Mouse (Mus musculus) CH12.LX (cell line): Measurements from ENCODE around the gene Pcsk6. TPM values are rescaled to one million over a fixed set of nuclear protein-coding genes. Genes with fewer than 3 reads are reported as not detected.

ENCODE experiments used
- DNase-seq: peaks from one replicate; pipeline ENCODE4 v3.0.0-alpha.2; 2013; ENCODE audit errors: extremely low read depth
- H3K27ac ChIP-seq: 2 replicates; pipeline ENCODE4 v1.5.1; 2012; ENCODE audit warnings: low read depth, mild to moderate bottlenecking, control low read depth, moderate library complexity; ENCODE audit not compliant: insufficient read depth
- H3K27me3 ChIP-seq: replicated peaks from 2 replicates; pipeline ENCODE3; 2012; ENCODE audit warnings: inconsistent platforms
- H3K36me3 ChIP-seq, 2 experiments: replicated peaks in 1 of 2; 2 replicates each; pipeline versions ENCODE3 to v1.6.1; 2012; ENCODE audit warnings: inconsistent platforms in 1 of 2, low read length in 1 of 2, mild to moderate bottlenecking in 1 of 2, mixed read lengths in 1 of 2, moderate library complexity in 1 of 2; ENCODE audit not compliant: control insufficient read depth in 1 of 2, insufficient read depth in 1 of 2
- H3K4me1 ChIP-seq, 2 experiments: 2 replicates each; pipeline ENCODE4 v1.6.1; 2012; ENCODE audit warnings: inconsistent platforms in 1 of 2, moderate library complexity in 1 of 2; ENCODE audit not compliant: insufficient read depth in 2 of 2, control insufficient read depth in 1 of 2
- H3K4me2 ChIP-seq: 2 replicates; pipeline ENCODE4 v1.6.1; 2012; ENCODE audit warnings: low read depth, mild to moderate bottlenecking, control low read depth; ENCODE audit not compliant: poor library complexity, insufficient read depth, severe bottlenecking
- H3K4me3 ChIP-seq, 3 experiments: fragments of 150-350 bp in 1 of 3; sonication (generic) in 1 of 3; replicated peaks in 1 of 3; 2 replicates each; pipeline versions ENCODE3 to v1.5.1; 2011 to 2012; ENCODE audit warnings: low read depth in 2 of 3, low read length in 2 of 3, mild to moderate bottlenecking in 2 of 3, moderate library complexity in 2 of 3, control low read depth in 1 of 3, improper control_type of control experiment in 1 of 3, inconsistent platforms in 1 of 3, mixed read lengths in 1 of 3; ENCODE audit not compliant: poor library complexity in 1 of 3
- H3K79me2 ChIP-seq: replicated peaks from 2 replicates; pipeline ENCODE4 v1.6.1; 2012; ENCODE audit warnings: mild to moderate bottlenecking, moderate library complexity; ENCODE audit not compliant: control insufficient read depth, poor library complexity, insufficient read depth, severe bottlenecking; ENCODE audit errors: extremely low read depth
- H3K9ac ChIP-seq: 2 replicates; pipeline ENCODE4 v1.6.1; 2012; ENCODE audit warnings: low read depth, mild to moderate bottlenecking, control low read depth, moderate library complexity; ENCODE audit not compliant: insufficient read depth
- H3K9me3 ChIP-seq: replicated peaks from 2 replicates; pipeline ENCODE3; 2012; ENCODE audit warnings: low read length, inconsistent platforms, mixed read lengths
- CHD1 ChIP-seq: IDR thresholded peaks from 2 replicates; pipeline ENCODE4 v1.6.1; 2012; ENCODE audit warnings: low read depth, low read length, improper control_type of control experiment, inconsistent platforms
- EP300 ChIP-seq: IDR thresholded peaks from 2 replicates; pipeline ENCODE4 v1.6.1; 2011; ENCODE audit warnings: low read length, improper control_type of control experiment
- ETS1 ChIP-seq: conservative IDR thresholded peaks from 2 replicates; pipeline ENCODE4 v1.6.1; 2012; ENCODE audit warnings: low read depth, mild to moderate bottlenecking, inconsistent platforms, low read length, improper control_type of control experiment, moderate library complexity
- GABPA ChIP-seq: IDR thresholded peaks from 2 replicates; pipeline ENCODE4 v1.6.1; 2012; ENCODE audit warnings: low read depth, low read length, improper control_type of control experiment, inconsistent platforms; ENCODE audit not compliant: insufficient replicate concordance
- IRF4 ChIP-seq: IDR thresholded peaks from 2 replicates; pipeline ENCODE4 v1.6.1; 2014; ENCODE audit warnings: low read depth, mild to moderate bottlenecking, inconsistent platforms, low read length, improper control_type of control experiment
- JUN ChIP-seq: IDR thresholded peaks from 2 replicates; pipeline ENCODE4 v1.6.1; 2011; ENCODE audit warnings: low read depth, mild to moderate bottlenecking, low read length, improper control_type of control experiment, moderate library complexity; ENCODE audit not compliant: insufficient read depth
- JUND ChIP-seq: conservative IDR thresholded peaks from 2 replicates; pipeline ENCODE4 v1.6.1; 2011; ENCODE audit warnings: low read depth, low read length, improper control_type of control experiment
- KAT2A ChIP-seq: IDR thresholded peaks from 2 replicates; pipeline ENCODE4 v1.6.1; 2012; ENCODE audit warnings: low read length, improper control_type of control experiment, inconsistent platforms; ENCODE audit not compliant: insufficient replicate concordance
- MEF2A ChIP-seq: IDR thresholded peaks from 2 replicates; pipeline ENCODE4 v1.6.1; 2014; ENCODE audit warnings: low read depth, mild to moderate bottlenecking, inconsistent platforms, low read length, improper control_type of control experiment, borderline replicate concordance
- MXI1 ChIP-seq: IDR thresholded peaks from 2 replicates; pipeline ENCODE4 v1.6.1; 2011; ENCODE audit warnings: mild to moderate bottlenecking, low read depth, low read length, improper control_type of control experiment
- NELFE ChIP-seq: IDR thresholded peaks from 2 replicates; pipeline ENCODE4 v1.6.1; 2011; ENCODE audit warnings: low read depth, low read length, improper control_type of control experiment
- NRF1 ChIP-seq: IDR thresholded peaks from 2 replicates; pipeline ENCODE4 v1.6.1; 2014; ENCODE audit warnings: low read depth, mild to moderate bottlenecking, inconsistent platforms, low read length, improper control_type of control experiment, moderate library complexity
- POLR2A ChIP-seq: IDR thresholded peaks from 2 replicates; pipeline ENCODE4 v1.6.1; 2011; ENCODE audit warnings: low read depth, mild to moderate bottlenecking, improper control_type of control experiment, low read length
- POLR2AphosphoS2 ChIP-seq: IDR thresholded peaks from 2 replicates; pipeline ENCODE4 v1.6.1; 2011; ENCODE audit warnings: low read depth, low read length, improper control_type of control experiment
- RAD21 ChIP-seq: IDR thresholded peaks from 2 replicates; pipeline ENCODE4 v1.6.1; 2011; ENCODE audit warnings: low read depth, mild to moderate bottlenecking, low read length, improper control_type of control experiment, moderate library complexity
- RCOR1 ChIP-seq: conservative IDR thresholded peaks from 2 replicates; pipeline ENCODE4 v1.6.1; 2012; ENCODE audit warnings: low read depth, mild to moderate bottlenecking, inconsistent platforms, low read length, improper control_type of control experiment
- SIN3A ChIP-seq: IDR thresholded peaks from 2 replicates; pipeline ENCODE4 v1.6.1; 2012; ENCODE audit warnings: low read length, improper control_type of control experiment, inconsistent platforms
- SMC3 ChIP-seq: IDR thresholded peaks from 2 replicates; pipeline ENCODE4 v1.6.1; 2011; ENCODE audit warnings: low read depth, low read length, improper control_type of control experiment
- TBP ChIP-seq: conservative IDR thresholded peaks from 2 replicates; pipeline ENCODE4 v1.6.1; 2011; ENCODE audit warnings: low read depth, low read length, improper control_type of control experiment
- TCF12 ChIP-seq: IDR thresholded peaks from 2 replicates; pipeline ENCODE4 v1.6.1; 2014; ENCODE audit warnings: low read depth, mild to moderate bottlenecking, inconsistent platforms, low read length, improper control_type of control experiment
- USF1 ChIP-seq: IDR thresholded peaks from 2 replicates; pipeline ENCODE4 v1.6.1; 2014; ENCODE audit warnings: low read depth, mild to moderate bottlenecking, inconsistent platforms, low read length, improper control_type of control experiment
- USF2 ChIP-seq: conservative IDR thresholded peaks from 2 replicates; pipeline ENCODE4 v1.6.1; 2011; ENCODE audit warnings: low read depth, low read length, improper control_type of control experiment
- ZC3H11A ChIP-seq: IDR thresholded peaks from 2 replicates; pipeline ENCODE4 v1.6.1; 2012; ENCODE audit warnings: low read depth, mild to moderate bottlenecking, inconsistent platforms, low read length, improper control_type of control experiment
- ZKSCAN1 ChIP-seq: IDR thresholded peaks from 2 replicates; pipeline ENCODE4 v1.6.1; 2012; ENCODE audit warnings: low read depth, inconsistent platforms, low read length, improper control_type of control experiment, borderline replicate concordance
- ZMIZ1 ChIP-seq: IDR thresholded peaks from 2 replicates; pipeline ENCODE4 v1.6.1; 2012; ENCODE audit warnings: low read depth, mild to moderate bottlenecking, inconsistent platforms, low read length, improper control_type of control experiment
- dilution Hi-C: fragments of 300-500 bp; cut with MboI; formaldehyde crosslinking; loops from 2 replicates; pipeline ENCODE4 v1.14.3; 2020; ENCODE audit warnings: low sequenced_read_pairs; ENCODE audit not compliant: extremely low pct_unique_long_range_greater_than_20kb, extremely low pct_ligation_motif_present
- in situ Hi-C: fragments of 300-500 bp; cut with MboI; formaldehyde crosslinking; loops from 3 replicates; pipeline ENCODE4 v1.14.3; 2019; ENCODE audit warnings: low sequenced_read_pairs, low pct_ligation_motif_present, low pct_unique_long_range_greater_than_20kb, mixed read lengths
- polyA plus RNA-seq: library from polyadenylated mRNA; unstranded; fragments of >175 nt; gene quantifications from 2 replicates; pipeline ENCODE4 v1.2.1, GENCODE M21; 2012; ENCODE audit warnings: low read depth; ENCODE audit not compliant: insufficient read length
- total RNA-seq, 2 experiments: library from RNA; depleted of rRNA; stranded (reverse); fragments of 300-350 nt in 1 of 2; fragments of >200 nt in 1 of 2; gene quantifications; 2 replicates each; pipeline ENCODE4 v1.2.3; 2012 to 2014

The Pcsk6 gene
- total and polyA plus RNA-seq, 3 experiments: not detected

DNA sequence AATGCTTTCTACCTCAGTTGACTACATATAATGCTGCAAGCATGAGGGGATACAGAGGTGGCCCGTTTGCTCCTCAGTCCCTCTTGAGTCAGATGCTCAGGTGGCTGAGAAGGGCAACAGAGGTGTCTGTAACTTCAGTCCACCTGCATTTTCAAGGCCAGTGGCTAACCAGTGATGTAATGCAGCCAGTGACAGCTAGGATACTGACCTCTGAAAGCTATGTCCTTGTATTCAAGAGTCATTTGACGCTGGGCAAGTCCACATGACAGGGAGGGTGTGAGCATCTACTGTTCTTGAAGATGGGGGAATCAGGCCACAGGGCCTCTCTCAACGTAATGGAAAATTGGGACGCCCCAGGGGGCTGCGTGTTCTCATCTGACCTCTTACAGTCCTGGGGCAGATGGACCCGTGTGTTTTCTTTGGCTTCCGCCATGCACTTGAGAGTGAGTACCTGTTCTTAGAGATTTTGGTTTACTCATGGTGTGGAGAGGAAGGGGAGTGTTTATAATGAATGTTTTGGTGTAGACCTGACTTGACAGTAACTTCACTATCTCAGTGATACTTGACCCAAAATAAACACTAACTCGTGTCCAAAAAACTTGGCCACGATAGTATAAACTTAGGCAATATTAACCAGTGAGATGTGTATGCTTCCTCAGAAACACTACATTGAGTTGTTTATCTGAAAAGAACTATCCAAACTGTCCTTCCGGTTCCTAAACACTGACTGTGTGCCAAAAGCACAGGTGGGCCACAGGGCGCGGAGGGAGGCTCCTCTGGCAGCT lies 48.0 kb downstream of the Pcsk6 start:
- in situ Hi-C loops (no loop called here), dilution Hi-C loops (no loop called here)
- H3K79me2 ChIP-seq: no peaks in the 10 kb centered on the region
- no peaks in the 10 kb centered on the region for H3K9me3 ChIP-seq
- H3K4me3 ChIP-seq: no peak overlapping the region
- no peak overlapping the region for H3K27ac ChIP-seq
- TF ChIP-seq JUN (no peak), IRF4 (no peak), JUND (no peak), TBP (no peak), ZMIZ1 (no peak), ZC3H11A (no peak), ETS1 (no peak), CHD1 (no peak), KAT2A (no peak), TCF12 (no peak), MXI1 (no peak), SIN3A (no peak), RCOR1 (no peak)
- no peaks in the 10 kb centered on the region for H3K4me1 ChIP-seq
- peaks cover 74% of the 10 kb centered on the region for H3K27me3 ChIP-seq
- DNase-seq: no peak
- no peak overlapping the region for H3K9ac ChIP-seq
- H3K4me2 ChIP-seq: no peak overlapping the region
- H3K36me3 ChIP-seq: no peaks in the 10 kb centered on the region

DNA sequence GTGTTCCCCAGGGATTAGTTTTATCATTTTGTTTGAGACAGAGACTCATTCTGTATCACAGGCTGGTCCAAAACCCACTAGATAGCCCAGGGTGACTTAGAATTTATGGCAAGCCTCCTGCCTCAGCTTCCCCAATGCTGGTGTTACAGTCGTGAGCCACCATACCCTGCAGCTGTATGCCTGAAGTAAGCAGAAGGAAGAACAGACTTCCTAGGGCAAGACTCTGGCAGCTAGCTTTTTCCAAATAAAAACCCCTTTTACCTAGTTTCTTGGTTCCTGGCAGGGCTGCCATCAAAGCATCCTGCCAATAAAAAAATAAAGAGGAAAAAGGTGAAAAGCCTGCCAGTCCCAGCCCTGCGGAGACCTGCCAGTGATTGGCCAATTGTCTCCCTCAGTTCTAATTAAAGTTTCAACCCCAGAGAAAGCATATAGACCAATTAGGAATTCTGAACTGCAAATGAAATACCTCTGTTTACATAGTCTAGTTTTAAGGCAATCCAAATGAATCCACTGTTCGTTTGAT lies 51.6 kb downstream of the Pcsk6 start:
- Histone ChIP-seq H3K4me1 (no peaks in the 10 kb centered on the region), H3K36me3 (no peaks in the 10 kb centered on the region), H3K4me2 (no peak overlapping the region), H3K9me3 (no peaks in the 10 kb centered on the region), H3K4me3 (no peak overlapping the region), H3K27ac (no peak overlapping the region), H3K9ac (no peak overlapping the region), H3K79me2 (no peaks in the 10 kb centered on the region), H3K27me3 (peaks cover 71% of the 10 kb centered on the region)
- no peak for DNase-seq
- in situ Hi-C loops: no loop called here
- dilution Hi-C loops: no loop called here
- TF ChIP-seq ZKSCAN1: no peak
- TF ChIP-seq KAT2A: no peak
- no peak for TF ChIP-seq NELFE
- no peak for TF ChIP-seq GABPA
- TF ChIP-seq JUND: no peak
- TF ChIP-seq TBP: no peak
- no peak for TF ChIP-seq POLR2AphosphoS2
- no peak for TF ChIP-seq USF2
- TF ChIP-seq SIN3A: no peak
- no peak for TF ChIP-seq MEF2A
- no peak for TF ChIP-seq SMC3
- no peak for TF ChIP-seq ETS1
- no peak for TF ChIP-seq EP300
- no peak for TF ChIP-seq USF1
- no peak for TF ChIP-seq MXI1
- TF ChIP-seq RAD21: no peak
- no peak for TF ChIP-seq JUN
- TF ChIP-seq ZC3H11A: no peak
- TF ChIP-seq POLR2A: no peak
- TF ChIP-seq NRF1: no peak
